Mouse (Mus musculus) lung, embryonic 14.5 days (tissue): Measurements from ENCODE around the gene Zcchc24. TPM values are rescaled to one million over a fixed set of nuclear protein-coding genes. Genes with fewer than 3 reads are reported as not detected.
A peak's percentile ranks its signal among the peaks of the same experiment; 100 is the strongest.

ENCODE experiments used
- ATAC-seq: fragments of 200-750 bp; cut with Nextera tagmentation; 2 replicates; pipeline ENCODE4 v1.8.0; 2017; ENCODE audit warnings: mild to moderate bottlenecking, moderate TSS enrichment, moderate library complexity; ENCODE audit not compliant: insufficient read depth
- DNase-seq: peaks from one replicate; pipeline ENCODE4 v3.0.0-alpha.2; 2015
- H3K27ac ChIP-seq: fragments of 300-500 bp; sonication (generic); 2 replicates; pipeline ENCODE4 v1.5.1; 2014; ENCODE audit warnings: low read depth, mild to moderate bottlenecking, moderate library complexity
- H3K27me3 ChIP-seq: fragments of 300-500 bp; sonication (generic); 2 replicates; pipeline ENCODE4 v1.6.1; 2014; ENCODE audit warnings: low read length, control low read depth; ENCODE audit not compliant: insufficient read depth
- H3K36me3 ChIP-seq: fragments of 300-500 bp; sonication (generic); 2 replicates; pipeline ENCODE4 v1.6.1; 2014; ENCODE audit warnings: control low read depth; ENCODE audit not compliant: insufficient read depth
- H3K4me1 ChIP-seq: fragments of 300-500 bp; sonication (generic); 2 replicates; pipeline ENCODE4 v1.6.1; 2014; ENCODE audit warnings: antibody characterized with exemption, control low read depth; ENCODE audit not compliant: insufficient read depth
- H3K4me2 ChIP-seq: fragments of 300-500 bp; sonication (generic); 2 replicates; pipeline ENCODE4 v1.6.1; 2014; ENCODE audit warnings: mild to moderate bottlenecking
- H3K4me3 ChIP-seq: fragments of 300-500 bp; sonication (generic); 2 replicates; pipeline ENCODE4 v1.5.1; 2014; ENCODE audit warnings: low read depth, low read length
- H3K9ac ChIP-seq: fragments of 300-500 bp; sonication (generic); 2 replicates; pipeline ENCODE4 v1.6.1; 2014
- H3K9me3 ChIP-seq: fragments of 300-500 bp; sonication (generic); 2 replicates; pipeline ENCODE4 v1.6.1; 2016; ENCODE audit warnings: low read depth, low read length, control low read depth
- CTCF ChIP-seq: IDR thresholded peaks from 2 replicates; pipeline ENCODE4 v1.5.1; 2016; ENCODE audit warnings: antibody characterized with exemption, low read depth
- WGBS: fragments of 180-500 bp; shearing (Covaris S2); extraction: QIAGEN DNeasy Blood & Tissue Kit; methylation state at CpG from one replicate; pipeline ENCODE4 v1.1.7; 2014; 5-methylcytosine and 5-hydroxymethylcytosine counted together
- polyA plus RNA-seq: library from polyadenylated mRNA; unstranded; fragments of >200 nt; fragmentation: Nextera tagmentation; extraction: Ambion mirVana; gene quantifications from 2 replicates; pipeline ENCODE4 v1.2.1, GENCODE M21; 2014

Gene Zcchc24
- polyA plus RNA-seq, 1 experiment from 2014 or later, result 29.8 TPM

GRCm38 (mm10) chr14:25726226-25727148 is 42.4 kb downstream of the Zcchc24 start:
- Histone ChIP-seq H3K4me1 (peaks cover 23% of the 10 kb centered on the region), H3K9ac (no peak overlapping the region), H3K27ac (peak overlapping the region; percentile 51; the same call in 1 of the 2 replicates), H3K36me3 (peaks cover 15% of the 10 kb centered on the region; the same call in 1 of the 2 replicates), H3K4me3 (no peak overlapping the region), H3K27me3 (no peaks in the 10 kb centered on the region), H3K4me2 (no peak overlapping the region), H3K9me3 (no peaks in the 10 kb centered on the region)
- DNase-seq (peak; percentile 82), ATAC-seq (peak; percentile 25; the same call in 1 of the 2 replicates)
- peak; percentile 96 for TF ChIP-seq CTCF
- WGBS, result 56% methylated on average over 20 of the region's 20 CpGs

- ATAC-seq, result no peak
- no peak for TF ChIP-seq CTCF
These were observed 43.1 kb downstream of the Zcchc24 start for GRCm38 (mm10) chr14:25725690-25726089.

GRCm38 (mm10) chr14:25725032-25725497 is 43.8 kb downstream of the Zcchc24 start:
- H3K4me2 ChIP-seq, result no peak overlapping the region
- H3K9ac ChIP-seq, result no peak overlapping the region
- peak; percentile 43; the same call in 1 of the 2 replicates for TF ChIP-seq CTCF
- no peaks in the 10 kb centered on the region for H3K27me3 ChIP-seq
- peak overlapping the region; percentile 77 for H3K27ac ChIP-seq
- no peaks in the 10 kb centered on the region for H3K9me3 ChIP-seq
- 41% methylated on average over 11 of the region's 11 CpGs for WGBS
- peaks cover 23% of the 10 kb centered on the region for H3K4me1 ChIP-seq
- DNase-seq (peak; percentile 81), ATAC-seq (peak; percentile 83)
- H3K36me3 ChIP-seq, result peaks cover 21% of the 10 kb centered on the region; the same call in 1 of the 2 replicates
- H3K4me3 ChIP-seq, result no peak overlapping the region

More at GRCm38 (mm10) chr14:25725690-25726089, 43.1 kb downstream of the Zcchc24 start:
- peak overlapping the region; percentile 51; the same call in 1 of the 2 replicates for H3K27ac ChIP-seq
- H3K4me1 ChIP-seq, result peaks cover 23% of the 10 kb centered on the region
- H3K4me3 ChIP-seq, result no peak overlapping the region
- 0 out of 2 replicates have a peak overlapping the region, but pooled peaks have one; percentile 6 for H3K9ac ChIP-seq
- no peaks in the 10 kb centered on the region for H3K27me3 ChIP-seq
- H3K4me2 ChIP-seq, result no peak overlapping the region
- no peaks in the 10 kb centered on the region for H3K9me3 ChIP-seq
- peak; percentile 51 for DNase-seq
- peaks cover 21% of the 10 kb centered on the region; the same call in 1 of the 2 replicates for H3K36me3 ChIP-seq
- 25% methylated on average over 4 of the region's 4 CpGs for WGBS

GRCm38 (mm10) chr14:25720962-25721707 is 47.7 kb downstream of the Zcchc24 start:
- Histone ChIP-seq H3K4me3 (no peak overlapping the region), H3K36me3 (peaks cover 18% of the 10 kb centered on the region; the same call in 1 of the 2 replicates), H3K27me3 (no peaks in the 10 kb centered on the region), H3K4me1 (peaks cover 36% of the 10 kb centered on the region), H3K4me2 (no peak overlapping the region), H3K9me3 (no peaks in the 10 kb centered on the region), H3K27ac (no peak overlapping the region), H3K9ac (no peak overlapping the region)
- 72% methylated on average over 5 of the region's 5 CpGs for WGBS
- no peak for TF ChIP-seq CTCF
- DNase-seq (no peak), ATAC-seq (no peak)

- TF ChIP-seq CTCF, result no peak
- no peak for DNase-seq
- Histone ChIP-seq H3K4me2 (no peak overlapping the region), H3K4me3 (no peak overlapping the region), H3K9ac (no peak overlapping the region), H3K27ac (peak overlapping the region; percentile 86), H3K9me3 (no peaks in the 10 kb centered on the region), H3K36me3 (peaks cover 32% of the 10 kb centered on the region; the same call in 1 of the 2 replicates), H3K4me1 (peaks cover 19% of the 10 kb centered on the region), H3K27me3 (no peaks in the 10 kb centered on the region)
- WGBS, result 48% methylated on average over 9 of the region's 9 CpGs
- no peak for ATAC-seq
These were observed 49.5 kb downstream of the Zcchc24 start for GRCm38 (mm10) chr14:25719371-25719770.

- Histone ChIP-seq H3K27ac (peak overlapping the region; percentile 86), H3K36me3 (peaks cover 37% of the 10 kb centered on the region; the same call in 1 of the 2 replicates), H3K9me3 (no peaks in the 10 kb centered on the region), H3K9ac (no peak overlapping the region; the same call in 1 of the 2 replicates), H3K4me3 (no peak overlapping the region), H3K4me1 (peaks cover 18% of the 10 kb centered on the region), H3K4me2 (no peak overlapping the region), H3K27me3 (no peaks in the 10 kb centered on the region)
- no peak for TF ChIP-seq CTCF
- 5% methylated on average over 2 of the region's 2 CpGs for WGBS
- DNase-seq (peak; percentile 84), ATAC-seq (peak; percentile 86)
These were observed 50.4 kb downstream of the Zcchc24 start for GRCm38 (mm10) chr14:25718471-25718870.
